Mouse (Mus musculus): ENCODE measurements around the gene Vangl2. TPM values are rescaled to one million over a fixed set of nuclear protein-coding genes. Genes with fewer than 3 reads are reported as not detected.

Gene Vangl2
- polyA plus RNA-seq (2015; fragmentation: Nextera tagmentation; extraction: Ambion mirVana) = 7.3 and 7.5 TPM in 2 replicates

- WGBS = 64% methylated on average over 21 of the region's 21 CpGs
- H3K9me3 ChIP-seq (replicated peaks; ENCODE audit: control insufficient read depth, low read length) = no peaks in the 10 kb centered on the region
- peak within 1 kb of the TSS; percentile 86 for H3K4me3 ChIP-seq (ENCODE audit: low read length)
- H3K4me2 ChIP-seq (ENCODE audit: low read depth, low read length) = peak within 1 kb of the TSS; percentile 71
- peak within 1 kb of the TSS; percentile 90 for H3K9ac ChIP-seq (ENCODE audit: low read length)
- H3K27ac ChIP-seq (ENCODE audit: low read length) = peak within 1 kb of the TSS; percentile 82; the same call in 1 of the 2 replicates
- H3K4me1 ChIP-seq (ENCODE audit: control insufficient read depth, insufficient read depth, low read length) = peaks cover 23% of the 10 kb centered on the region
- ATAC-seq (replicated peaks; ENCODE audit: extremely low read depth, insufficient read depth, low FRiP score) = no peak
- H3K36me3 ChIP-seq (ENCODE audit: control insufficient read depth, insufficient read depth) = no peaks in the 10 kb centered on the region
- H3K27me3 ChIP-seq (ENCODE audit: control insufficient read depth, insufficient read depth, low read length) = no peaks in the 10 kb centered on the region
These were observed at the start of gene Vangl2 for GRCm38 (mm10) chr1:172028394-172029275. Vangl2 (minus strand) TSS chr1:172028444.

DNA sequence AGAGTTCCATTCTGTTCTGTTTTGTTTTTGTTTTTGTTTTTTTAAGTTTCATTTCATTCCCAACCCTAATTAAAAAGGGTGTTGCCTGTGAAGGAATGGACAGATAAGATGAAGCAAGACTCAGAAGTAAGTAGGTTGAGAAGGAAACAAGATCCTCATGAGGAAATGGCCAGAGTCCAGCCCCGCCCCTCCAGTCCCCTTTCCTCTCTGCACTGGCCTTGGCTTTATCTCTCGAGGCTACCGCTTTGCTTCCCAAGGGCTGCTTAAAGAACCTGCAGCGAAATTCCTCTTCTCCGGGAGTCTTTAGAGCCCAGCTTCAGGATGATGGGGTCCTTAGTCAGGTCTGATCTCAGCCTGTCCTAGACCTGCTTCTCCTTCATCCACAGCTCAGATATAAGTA, 49.7 kb upstream of the Vangl2 start:
- no peak overlapping the region for H3K4me2 ChIP-seq (ENCODE audit: low read depth, low read length)
- no peak overlapping the region for H3K9ac ChIP-seq (ENCODE audit: low read length)
- 48% methylated on average over 5 of the region's 5 CpGs for WGBS
- no peak overlapping the region for H3K4me3 ChIP-seq (ENCODE audit: low read length)
- peaks cover 46% of the 10 kb centered on the region for H3K36me3 ChIP-seq (ENCODE audit: control insufficient read depth, insufficient read depth)
- peaks cover 5% of the 10 kb centered on the region for H3K4me1 ChIP-seq (ENCODE audit: control insufficient read depth, insufficient read depth, low read length)
- H3K27ac ChIP-seq (ENCODE audit: low read length) = no peak overlapping the region
- H3K9me3 ChIP-seq (replicated peaks; ENCODE audit: control insufficient read depth, low read length) = no peaks in the 10 kb centered on the region
- ATAC-seq (replicated peaks; ENCODE audit: extremely low read depth, insufficient read depth, low FRiP score) = no peak
- H3K27me3 ChIP-seq (ENCODE audit: control insufficient read depth, insufficient read depth, low read length) = no peaks in the 10 kb centered on the region

- peaks cover 8% of the 10 kb centered on the region for H3K4me1 ChIP-seq (ENCODE audit: control insufficient read depth, insufficient read depth, low read length)
- H3K9me3 ChIP-seq (replicated peaks; ENCODE audit: control insufficient read depth, low read length) = no peaks in the 10 kb centered on the region
- peaks cover 78% of the 10 kb centered on the region for H3K36me3 ChIP-seq (ENCODE audit: control insufficient read depth, insufficient read depth)
- no peaks in the 10 kb centered on the region for H3K27me3 ChIP-seq (ENCODE audit: control insufficient read depth, insufficient read depth, low read length)
- no peak overlapping the region for H3K4me3 ChIP-seq (ENCODE audit: low read length)
- no peak overlapping the region for H3K9ac ChIP-seq (ENCODE audit: low read length)
- no peak for ATAC-seq (replicated peaks; ENCODE audit: extremely low read depth, insufficient read depth, low FRiP score)
- H3K4me2 ChIP-seq (ENCODE audit: low read depth, low read length) = no peak overlapping the region
- H3K27ac ChIP-seq (ENCODE audit: low read length) = no peak overlapping the region
- 96% methylated on average over 7 of the region's 7 CpGs for WGBS
These were observed 44.4 kb upstream of the Vangl2 start for GRCm38 (mm10) chr1:172072604-172073003.

DNA sequence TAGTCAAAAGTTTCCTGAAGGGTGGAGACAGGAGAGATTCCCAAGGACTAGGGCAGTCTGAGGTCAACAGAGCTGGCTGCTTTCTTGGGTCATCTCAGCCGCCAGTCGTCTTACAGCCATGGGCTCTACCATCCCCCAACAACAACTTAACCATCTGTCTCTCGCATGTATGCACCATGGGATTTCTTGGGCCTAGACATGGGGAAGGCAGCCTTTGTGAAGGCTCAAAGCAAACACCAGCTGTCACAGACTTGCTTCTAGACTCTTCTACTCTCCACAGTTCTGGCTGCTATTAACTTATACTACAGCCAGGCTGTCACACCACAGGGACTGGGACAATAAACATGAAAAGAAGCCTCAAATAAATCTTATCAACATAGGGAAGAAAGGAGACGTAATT, 43.3 kb upstream of the Vangl2 start:
- Histone ChIP-seq H3K9ac (ENCODE audit: low read length) (no peak overlapping the region), H3K4me1 (ENCODE audit: control insufficient read depth, insufficient read depth, low read length) (peaks cover 8% of the 10 kb centered on the region), H3K4me3 (ENCODE audit: low read length) (no peak overlapping the region), H3K27ac (ENCODE audit: low read length) (no peak overlapping the region), H3K9me3 (replicated peaks; ENCODE audit: control insufficient read depth, low read length) (no peaks in the 10 kb centered on the region), H3K27me3 (ENCODE audit: control insufficient read depth, insufficient read depth, low read length) (no peaks in the 10 kb centered on the region), H3K4me2 (ENCODE audit: low read depth, low read length) (no peak overlapping the region), H3K36me3 (ENCODE audit: control insufficient read depth, insufficient read depth) (peaks cover 81% of the 10 kb centered on the region)
- 83% methylated on average over 4 of the region's 4 CpGs for WGBS
- no peak for ATAC-seq (replicated peaks; ENCODE audit: extremely low read depth, insufficient read depth, low FRiP score)

DNA sequence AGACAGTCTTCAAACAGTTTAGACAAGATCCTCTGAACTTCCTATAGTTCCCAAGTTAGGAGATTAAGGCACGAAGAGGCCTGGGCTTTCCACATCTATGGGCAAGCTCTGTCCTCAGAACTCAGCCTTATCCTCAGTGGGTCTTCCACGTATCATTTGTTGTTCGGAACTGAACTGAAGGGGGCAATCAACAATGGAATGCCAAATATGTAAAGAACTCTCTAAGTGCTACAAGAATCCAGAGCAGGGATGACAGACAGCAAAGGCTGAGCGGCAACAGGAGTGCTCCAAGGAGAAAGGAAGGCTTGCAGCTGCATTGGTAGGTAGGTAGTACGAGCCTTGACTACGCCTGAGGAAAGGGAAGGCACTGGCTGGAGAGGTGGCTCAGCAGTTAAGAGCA, 42.0 kb upstream of the Vangl2 start:
- H3K4me2 ChIP-seq (ENCODE audit: low read depth, low read length) = no peak overlapping the region
- no peaks in the 10 kb centered on the region for H3K27me3 ChIP-seq (ENCODE audit: control insufficient read depth, insufficient read depth, low read length)
- H3K4me1 ChIP-seq (ENCODE audit: control insufficient read depth, insufficient read depth, low read length) = peaks cover 8% of the 10 kb centered on the region
- H3K27ac ChIP-seq (ENCODE audit: low read length) = no peak overlapping the region
- ATAC-seq (replicated peaks; ENCODE audit: extremely low read depth, insufficient read depth, low FRiP score) = no peak
- no peaks in the 10 kb centered on the region for H3K9me3 ChIP-seq (replicated peaks; ENCODE audit: control insufficient read depth, low read length)
- H3K4me3 ChIP-seq (ENCODE audit: low read length) = no peak overlapping the region
- H3K9ac ChIP-seq (ENCODE audit: low read length) = no peak overlapping the region
- 28% methylated on average over 6 of the region's 6 CpGs for WGBS
- H3K36me3 ChIP-seq (ENCODE audit: control insufficient read depth, insufficient read depth) = peaks cover 82% of the 10 kb centered on the region

GRCm38 (mm10) chr1:172064613-172065141, 36.4 kb upstream of the Vangl2 start:
- Histone ChIP-seq H3K9me3 (replicated peaks; ENCODE audit: control insufficient read depth, low read length) (no peaks in the 10 kb centered on the region), H3K4me2 (ENCODE audit: low read depth, low read length) (no peak overlapping the region), H3K27ac (ENCODE audit: low read length) (no peak overlapping the region), H3K9ac (ENCODE audit: low read length) (no peak overlapping the region), H3K4me1 (ENCODE audit: control insufficient read depth, insufficient read depth, low read length) (no peaks in the 10 kb centered on the region; the same call in 1 of the 2 replicates), H3K4me3 (ENCODE audit: low read length) (no peak overlapping the region), H3K36me3 (ENCODE audit: control insufficient read depth, insufficient read depth) (peaks cover 44% of the 10 kb centered on the region), H3K27me3 (ENCODE audit: control insufficient read depth, insufficient read depth, low read length) (no peaks in the 10 kb centered on the region)
- 73% methylated on average over 13 of the region's 13 CpGs for WGBS
- ATAC-seq (replicated peaks; ENCODE audit: extremely low read depth, insufficient read depth, low FRiP score) = no peak

GRCm38 (mm10) chr1:172063291-172064023, 35.2 kb upstream of the Vangl2 start:
- Histone ChIP-seq H3K27me3 (ENCODE audit: control insufficient read depth, insufficient read depth, low read length) (no peaks in the 10 kb centered on the region), H3K4me1 (ENCODE audit: control insufficient read depth, insufficient read depth, low read length) (no peaks in the 10 kb centered on the region; the same call in 1 of the 2 replicates), H3K27ac (ENCODE audit: low read length) (no peak overlapping the region), H3K9ac (ENCODE audit: low read length) (no peak overlapping the region), H3K4me2 (ENCODE audit: low read depth, low read length) (no peak overlapping the region), H3K36me3 (ENCODE audit: control insufficient read depth, insufficient read depth) (peaks cover 32% of the 10 kb centered on the region), H3K9me3 (replicated peaks; ENCODE audit: control insufficient read depth, low read length) (no peaks in the 10 kb centered on the region), H3K4me3 (ENCODE audit: low read length) (no peak overlapping the region)
- ATAC-seq (replicated peaks; ENCODE audit: extremely low read depth, insufficient read depth, low FRiP score) = no peak
- WGBS = 40% methylated on average over 4 of the region's 4 CpGs

DNA sequence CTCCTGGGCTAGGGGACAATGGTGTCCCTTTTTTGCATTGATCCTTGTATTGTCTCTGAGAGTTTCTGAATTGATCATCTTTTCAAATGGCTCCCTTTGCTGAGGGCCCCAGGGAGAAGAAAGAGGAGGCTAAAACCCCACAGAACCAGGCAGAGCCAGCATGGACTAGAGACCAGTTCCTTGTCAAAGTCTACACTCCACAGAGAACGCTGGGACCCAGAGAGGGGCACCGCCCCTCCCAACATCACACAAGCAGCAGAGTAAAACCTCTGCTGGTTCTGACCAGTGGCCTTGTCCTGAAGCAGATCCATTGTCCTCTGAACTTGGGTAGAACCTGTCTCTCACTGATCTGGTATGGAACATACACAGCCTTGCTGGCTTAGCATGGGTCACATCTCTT, 33.9 kb upstream of the Vangl2 start:
- H3K9ac ChIP-seq (ENCODE audit: low read length) = no peak overlapping the region
- H3K4me2 ChIP-seq (ENCODE audit: low read depth, low read length) = no peak overlapping the region
- H3K36me3 ChIP-seq (ENCODE audit: control insufficient read depth, insufficient read depth) = peaks cover 23% of the 10 kb centered on the region
- H3K4me3 ChIP-seq (ENCODE audit: low read length) = no peak overlapping the region
- H3K27me3 ChIP-seq (ENCODE audit: control insufficient read depth, insufficient read depth, low read length) = peaks cover under 1% of the 10 kb centered on the region; the same call in 1 of the 2 replicates
- 82% methylated on average over 2 of the region's 2 CpGs for WGBS
- H3K9me3 ChIP-seq (replicated peaks; ENCODE audit: control insufficient read depth, low read length) = no peaks in the 10 kb centered on the region
- no peaks in the 10 kb centered on the region; the same call in 1 of the 2 replicates for H3K4me1 ChIP-seq (ENCODE audit: control insufficient read depth, insufficient read depth, low read length)
- H3K27ac ChIP-seq (ENCODE audit: low read length) = no peak overlapping the region
- no peak for ATAC-seq (replicated peaks; ENCODE audit: extremely low read depth, insufficient read depth, low FRiP score)
